Mouse (Mus musculus): ENCODE measurements around the gene Crlf3.

- TF ChIP-seq CTCF (IDR thresholded peaks at IDR 0.05; ENCODE audit: low read depth) (no peak), EP300 (IDR thresholded peaks at IDR 0.05; ENCODE audit: low read depth) (no peak)
Observed at GRCm38 (mm10) chr11:80071039-80071438, 9.8 kb downstream of the Crlf3 start.

Data from liver, postnatal 0 days (tissue).